Mouse (Mus musculus): ENCODE results near the gene 4930523C07Rik. TPM values are rescaled to one million over a fixed set of nuclear protein-coding genes. Genes with fewer than 3 reads are reported as not detected.
A peak's percentile ranks its signal among the peaks of the same experiment; 100 is the strongest.

The 4930523C07Rik gene
- total and polyA plus RNA-seq, 2 experiments from 2014 or later, result 2.1 to 3.6 TPM

DNA sequence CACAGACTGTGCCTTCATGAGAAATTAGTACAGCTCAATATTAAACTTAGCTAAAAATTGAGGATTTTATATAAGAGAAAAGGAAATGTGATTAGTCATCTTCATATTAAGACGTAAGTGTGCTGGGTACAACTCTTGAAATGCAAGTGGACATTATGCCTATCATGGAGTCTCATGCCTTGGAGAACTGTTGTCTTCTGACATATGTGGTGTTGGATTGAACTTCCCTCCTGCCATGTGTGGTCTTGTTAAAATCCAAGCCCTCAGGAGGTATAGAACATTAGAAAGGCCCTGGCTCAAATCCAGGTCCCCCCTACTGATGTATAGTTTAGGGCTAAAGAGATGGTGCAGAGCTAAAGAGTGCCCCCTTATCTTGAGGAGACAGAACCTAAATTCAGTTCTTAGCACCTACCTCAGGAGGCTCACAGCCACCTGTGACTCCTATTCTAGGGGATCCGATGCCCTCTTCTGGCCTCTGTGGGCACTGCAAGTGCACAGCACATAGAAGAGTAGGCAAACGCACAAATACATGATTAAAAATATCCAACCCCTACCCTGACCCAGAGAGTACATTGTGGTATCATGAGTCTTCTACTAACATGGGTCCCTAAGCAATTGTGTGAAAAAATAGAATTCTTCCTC, 17.7 kb downstream of the 4930523C07Rik start:
- Histone ChIP-seq H3K9me3 (ENCODE audit: low read length) (no peaks in the 10 kb centered on the region), H3K9ac (replicated peaks; ENCODE audit: low read length) (no peak overlapping the region), H3K27me3 (ENCODE audit: insufficient read depth, low read length) (no peaks in the 10 kb centered on the region), H3K4me2 (ENCODE audit: low read depth, low read length) (no peak overlapping the region), H3K4me1 (ENCODE audit: insufficient read depth, low read length) (no peaks in the 10 kb centered on the region), H3K36me3 (ENCODE audit: insufficient read depth, low read length) (no peaks in the 10 kb centered on the region), H3K4me3 (ENCODE audit: low read length) (no peak overlapping the region), H3K27ac (no peak overlapping the region)
- no peak for DNase-seq (ENCODE audit: low spot score)
- ATAC-seq, result no peak
- WGBS, result 62% methylated on average over 3 of the region's 3 CpGs
- peak; percentile 60 for TF ChIP-seq CTCF (IDR thresholded peaks at IDR 0.05; ENCODE audit: low read depth)

DNA sequence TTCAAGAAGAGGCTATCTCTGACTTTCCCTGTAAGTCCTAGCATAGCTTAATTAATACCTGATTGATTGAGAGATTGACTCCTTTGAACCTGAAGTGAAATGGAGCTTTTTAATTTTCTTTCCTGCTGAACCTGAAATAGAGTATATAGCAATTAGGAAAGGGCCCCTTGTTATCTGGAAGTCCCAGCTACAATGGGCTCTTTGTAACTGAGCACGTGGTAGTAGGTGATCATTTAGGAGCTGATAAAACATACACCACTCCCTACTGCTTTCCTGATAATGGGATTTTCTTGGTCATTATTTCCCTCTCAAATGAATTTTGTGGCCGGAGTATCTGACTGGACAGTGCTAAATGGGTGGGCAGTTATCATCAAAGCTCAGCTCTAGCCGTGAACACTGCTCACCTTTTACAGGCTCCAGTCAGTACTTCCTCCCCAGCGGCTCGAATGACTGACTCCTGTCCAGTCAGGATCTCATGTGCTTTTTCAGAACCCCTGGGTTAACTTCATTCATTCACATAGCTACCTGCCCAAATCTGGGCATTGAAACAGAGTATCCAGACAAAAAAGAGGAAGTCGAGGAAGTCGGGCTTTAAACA, 20.5 kb downstream of the 4930523C07Rik start:
- Histone ChIP-seq H3K9ac (replicated peaks; ENCODE audit: low read length) (no peak overlapping the region), H3K4me3 (ENCODE audit: low read length) (no peak overlapping the region), H3K36me3 (ENCODE audit: insufficient read depth, low read length) (no peaks in the 10 kb centered on the region), H3K27ac (no peak overlapping the region), H3K4me1 (ENCODE audit: insufficient read depth, low read length) (no peaks in the 10 kb centered on the region), H3K4me2 (ENCODE audit: low read depth, low read length) (no peak overlapping the region), H3K9me3 (ENCODE audit: low read length) (no peaks in the 10 kb centered on the region), H3K27me3 (ENCODE audit: insufficient read depth, low read length) (no peaks in the 10 kb centered on the region)
- ATAC-seq (no peak), DNase-seq (ENCODE audit: low spot score) (no peak)
- WGBS, result 79% methylated on average over 7 of the region's 7 CpGs
- TF ChIP-seq CTCF (IDR thresholded peaks at IDR 0.05; ENCODE audit: low read depth), result no peak

DNA sequence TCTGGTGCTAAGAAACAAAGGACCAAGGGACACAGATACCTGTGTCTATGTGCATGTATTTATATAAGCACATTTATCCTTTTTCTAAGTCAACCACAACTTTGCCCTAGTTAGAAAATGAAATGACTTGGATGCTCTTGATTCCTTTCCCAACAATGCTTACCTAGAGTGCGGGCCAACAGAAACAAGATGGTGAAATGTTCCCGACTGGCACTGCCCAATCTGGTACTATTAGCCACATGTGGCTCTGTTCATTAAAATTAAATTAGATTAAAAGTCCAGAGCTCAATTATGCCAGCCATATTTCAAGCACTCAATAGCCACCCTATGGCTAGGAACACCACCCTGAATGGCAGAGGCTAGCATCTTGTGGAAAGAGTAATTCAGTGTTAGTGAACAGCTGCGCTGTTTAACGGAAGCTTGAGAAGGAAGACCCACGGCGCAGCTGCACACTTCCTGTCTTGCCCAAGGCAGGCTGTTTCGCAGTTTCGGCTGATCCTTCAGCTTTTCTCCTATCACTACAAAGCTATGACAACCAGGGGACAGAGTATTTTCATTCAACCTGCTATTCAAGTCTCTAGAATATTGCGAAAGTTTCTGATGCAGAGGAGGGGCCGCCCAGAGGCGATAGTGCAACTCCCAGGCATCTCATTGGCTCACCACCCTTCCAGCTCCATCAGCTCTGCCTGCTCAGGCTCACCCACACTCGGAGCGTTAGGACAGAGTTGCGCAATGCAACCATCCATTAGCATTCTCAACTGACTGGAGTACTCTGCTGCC, 34.9 kb downstream of the 4930523C07Rik start:
- DNase-seq (ENCODE audit: low spot score) (peak; percentile 6), ATAC-seq (no peak)
- Histone ChIP-seq H3K27ac (no peak overlapping the region), H3K9ac (replicated peaks; ENCODE audit: low read length) (no peak overlapping the region), H3K4me3 (ENCODE audit: low read length) (no peak overlapping the region), H3K4me2 (ENCODE audit: low read depth, low read length) (no peak overlapping the region), H3K9me3 (ENCODE audit: low read length) (no peaks in the 10 kb centered on the region), H3K4me1 (ENCODE audit: insufficient read depth, low read length) (no peaks in the 10 kb centered on the region), H3K27me3 (ENCODE audit: insufficient read depth, low read length) (no peaks in the 10 kb centered on the region), H3K36me3 (ENCODE audit: insufficient read depth, low read length) (no peaks in the 10 kb centered on the region)
- WGBS, result 69% methylated on average over 14 of the region's 14 CpGs
- no peak for TF ChIP-seq CTCF (IDR thresholded peaks at IDR 0.05; ENCODE audit: low read depth)

DNA sequence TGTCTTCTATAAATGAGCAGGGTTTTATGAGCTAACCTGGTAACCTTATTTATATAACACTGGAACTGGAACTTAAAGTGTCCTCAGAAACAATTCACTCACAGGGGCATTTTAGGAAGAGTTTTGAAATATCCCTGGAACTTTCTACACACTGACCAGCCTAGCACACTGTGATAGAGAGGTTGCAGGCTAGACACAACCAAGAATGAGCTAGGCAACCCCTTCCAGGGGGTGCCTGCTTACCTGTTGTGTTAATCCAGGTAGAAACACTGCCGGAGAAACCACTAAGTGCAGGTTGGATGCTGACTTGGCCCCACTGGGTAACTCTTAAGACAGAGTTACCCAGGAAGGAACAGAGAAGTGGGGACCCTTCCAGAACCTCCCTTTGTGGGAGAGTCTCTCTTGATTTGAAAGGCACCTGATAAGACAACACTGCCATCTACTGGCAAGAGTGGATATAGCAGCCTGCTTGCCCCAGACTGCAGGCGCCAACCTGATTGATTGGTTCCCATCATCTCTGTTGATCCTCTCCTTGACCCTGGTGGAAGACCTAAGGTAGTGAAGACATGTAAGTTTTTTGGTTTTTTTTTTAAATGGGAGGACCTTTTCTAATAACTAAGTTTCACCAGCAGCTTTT, 36.7 kb downstream of the 4930523C07Rik start:
- TF ChIP-seq CTCF (IDR thresholded peaks at IDR 0.05; ENCODE audit: low read depth), result peak; percentile 98
- WGBS, result 35% methylated on average over 2 of the region's 2 CpGs

DNA sequence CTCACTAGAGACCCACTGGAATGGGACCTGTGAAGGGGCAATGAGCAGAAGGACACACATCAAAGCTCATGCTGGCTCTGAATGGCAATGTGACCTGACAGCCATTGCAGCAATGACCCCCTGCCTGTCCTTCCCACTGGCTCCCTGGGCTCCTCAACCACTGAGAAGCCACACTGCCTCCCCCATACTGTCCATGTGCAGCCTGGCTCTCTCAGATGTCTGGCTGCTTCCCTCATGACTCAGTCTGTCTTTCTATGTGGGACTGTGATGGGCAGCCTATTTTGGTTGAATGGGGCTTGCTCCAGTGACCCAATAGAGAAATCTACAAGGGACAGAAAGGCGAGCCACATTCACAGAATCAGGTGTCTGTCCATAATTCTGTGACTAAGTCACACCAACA, 38.5 kb downstream of the 4930523C07Rik start:
- no peak for ATAC-seq
- DNase-seq (ENCODE audit: low spot score), result no peak
- Histone ChIP-seq H3K9ac (replicated peaks; ENCODE audit: low read length) (no peak overlapping the region), H3K4me1 (ENCODE audit: insufficient read depth, low read length) (no peaks in the 10 kb centered on the region), H3K4me2 (ENCODE audit: low read depth, low read length) (no peak overlapping the region), H3K27ac (no peak overlapping the region), H3K9me3 (ENCODE audit: low read length) (no peaks in the 10 kb centered on the region), H3K27me3 (ENCODE audit: insufficient read depth, low read length) (no peaks in the 10 kb centered on the region), H3K4me3 (ENCODE audit: low read length) (no peak overlapping the region), H3K36me3 (ENCODE audit: insufficient read depth, low read length) (no peaks in the 10 kb centered on the region)
- 89% methylated on average over 1 of the region's 1 CpGs for WGBS
- TF ChIP-seq CTCF (IDR thresholded peaks at IDR 0.05; ENCODE audit: low read depth), result no peak

More for the DNA sequence above, 36.7 kb downstream of the 4930523C07Rik start:
- Histone ChIP-seq H3K27ac (no peak overlapping the region), H3K9ac (replicated peaks; ENCODE audit: low read length) (no peak overlapping the region), H3K4me3 (ENCODE audit: low read length) (no peak overlapping the region), H3K27me3 (ENCODE audit: insufficient read depth, low read length) (no peaks in the 10 kb centered on the region), H3K4me2 (ENCODE audit: low read depth, low read length) (no peak overlapping the region), H3K4me1 (ENCODE audit: insufficient read depth, low read length) (no peaks in the 10 kb centered on the region), H3K36me3 (ENCODE audit: insufficient read depth, low read length) (no peaks in the 10 kb centered on the region), H3K9me3 (ENCODE audit: low read length) (no peaks in the 10 kb centered on the region)
- DNase-seq (ENCODE audit: low spot score) (peak; percentile 89), ATAC-seq (peak; percentile 73)

DNA sequence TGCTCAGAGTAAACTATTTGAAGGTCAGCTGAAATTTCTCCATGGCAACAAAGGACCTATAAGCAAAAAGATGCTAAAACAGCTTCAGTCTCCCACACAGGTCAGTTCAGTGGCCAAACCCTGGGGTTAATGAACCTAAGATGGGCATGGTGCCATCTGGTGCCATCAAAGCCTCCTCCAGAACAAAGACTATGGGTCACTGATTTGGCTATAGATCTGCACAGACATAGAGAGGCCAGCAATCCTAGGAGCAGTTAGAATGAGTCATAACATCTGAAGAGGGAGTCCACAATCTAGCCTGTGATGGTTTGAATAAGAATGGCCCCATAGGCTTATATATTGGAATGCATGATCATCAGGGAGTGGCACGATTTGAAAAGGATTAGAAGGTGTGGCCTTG, 40.1 kb downstream of the 4930523C07Rik start:
- no peak overlapping the region for H3K27ac ChIP-seq
- ATAC-seq (no peak), DNase-seq (ENCODE audit: low spot score) (no peak)
- no peaks in the 10 kb centered on the region for H3K4me1 ChIP-seq (ENCODE audit: insufficient read depth, low read length)
- no peak overlapping the region for H3K9ac ChIP-seq (replicated peaks; ENCODE audit: low read length)
- whole genome bisulfite sequencing, result 90% methylated on average over 1 of the region's 1 CpGs
- H3K36me3 ChIP-seq (ENCODE audit: insufficient read depth, low read length), result no peaks in the 10 kb centered on the region
- no peak overlapping the region for H3K4me2 ChIP-seq (ENCODE audit: low read depth, low read length)
- H3K27me3 ChIP-seq (ENCODE audit: insufficient read depth, low read length), result no peaks in the 10 kb centered on the region
- no peak overlapping the region for H3K4me3 ChIP-seq (ENCODE audit: low read length)
- TF ChIP-seq CTCF (IDR thresholded peaks at IDR 0.05; ENCODE audit: low read depth), result no peak
- no peaks in the 10 kb centered on the region for H3K9me3 ChIP-seq (ENCODE audit: low read length)

Data from hindbrain, postnatal 0 days (tissue).